Mouse (Mus musculus): ENCODE measurements around the gene Itga2. TPM values are rescaled to one million over a fixed set of nuclear protein-coding genes. Genes with fewer than 3 reads are reported as not detected.

The Itga2 gene
- polyA plus RNA-seq, 1 experiment from 2014 or later, result 0.68 TPM

DNA sequence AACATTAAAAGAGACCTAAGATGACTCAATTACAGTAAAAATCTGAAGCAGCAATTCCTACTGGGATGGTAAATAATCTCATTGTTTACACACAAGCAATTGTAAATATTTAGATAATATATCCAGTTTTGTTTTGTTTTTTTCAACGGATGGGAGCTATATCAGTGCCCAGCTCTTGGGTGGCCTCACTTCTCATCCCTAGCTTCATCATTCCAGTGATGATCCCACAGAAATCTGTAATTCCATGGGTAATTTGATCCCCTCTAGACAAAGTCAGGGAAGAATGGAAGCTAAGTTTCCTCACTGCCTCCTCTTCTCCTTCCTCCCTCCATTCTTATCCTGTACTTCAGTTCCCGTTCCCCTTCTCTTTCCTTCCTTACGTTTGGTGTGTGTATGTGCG lies 74.4 kb downstream of the Itga2 start:
- no peak overlapping the region for H3K4me2 ChIP-seq (ENCODE audit: low read depth, severe bottlenecking)
- no peaks in the 10 kb centered on the region for H3K9me3 ChIP-seq (ENCODE audit: control insufficient read depth, low read length)
- no peaks in the 10 kb centered on the region for H3K4me1 ChIP-seq (ENCODE audit: control insufficient read depth, insufficient read depth, low read length)
- WGBS, result 86% methylated on average over 4 of the region's 4 CpGs
- H3K4me3 ChIP-seq (ENCODE audit: low read depth, low read length), result no peak overlapping the region
- ATAC-seq (ENCODE audit: insufficient number of reproducible peaks, low FRiP score, low TSS enrichment, low read depth), result no peak
- no peak for DNase-seq (ENCODE audit: low spot score)
- no peaks in the 10 kb centered on the region for H3K36me3 ChIP-seq (ENCODE audit: control insufficient read depth, insufficient read depth, low read length)
- no peaks in the 10 kb centered on the region for H3K27me3 ChIP-seq (ENCODE audit: control insufficient read depth, insufficient read depth, low read length)
- no peak overlapping the region for H3K9ac ChIP-seq (ENCODE audit: low read length)
- H3K27ac ChIP-seq (replicated peaks; ENCODE audit: low read depth, low read length), result no peak overlapping the region

DNA sequence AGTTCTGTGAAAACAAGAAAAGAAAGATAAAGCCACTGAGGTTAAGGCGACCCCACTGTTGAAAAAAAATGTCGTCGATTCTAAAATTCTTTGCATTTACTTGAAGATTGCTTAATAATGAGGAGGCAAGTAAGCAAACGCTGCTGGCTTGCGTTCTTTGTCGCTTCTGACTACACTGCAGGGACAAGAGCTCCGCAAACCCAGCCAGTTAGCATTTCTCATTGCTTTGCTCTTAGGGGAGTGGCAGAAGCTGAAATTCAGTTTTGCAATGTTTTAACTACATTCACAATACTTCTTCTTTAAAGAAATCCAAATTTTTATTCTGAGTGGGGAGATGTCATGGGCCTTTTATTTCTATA lies 75.7 kb downstream of the Itga2 start:
- ATAC-seq (ENCODE audit: insufficient number of reproducible peaks, low FRiP score, low TSS enrichment, low read depth), result no peak
- H3K4me2 ChIP-seq (ENCODE audit: low read depth, severe bottlenecking), result no peak overlapping the region

GRCm38 (mm10) chr13:114855573-114856268 lies 76.2 kb downstream of the Itga2 start:
- Histone ChIP-seq H3K4me1 (ENCODE audit: control insufficient read depth, insufficient read depth, low read length) (no peaks in the 10 kb centered on the region), H3K4me2 (ENCODE audit: low read depth, severe bottlenecking) (no peak overlapping the region; the same call in 1 of the 2 replicates), H3K4me3 (ENCODE audit: low read depth, low read length) (no peak overlapping the region), H3K9ac (ENCODE audit: low read length) (no peak overlapping the region), H3K27me3 (ENCODE audit: control insufficient read depth, insufficient read depth, low read length) (no peaks in the 10 kb centered on the region), H3K36me3 (ENCODE audit: control insufficient read depth, insufficient read depth, low read length) (no peaks in the 10 kb centered on the region), H3K9me3 (ENCODE audit: control insufficient read depth, low read length) (no peaks in the 10 kb centered on the region), H3K27ac (replicated peaks; ENCODE audit: low read depth, low read length) (no peak overlapping the region)
- DNase-seq (ENCODE audit: low spot score) (peak; percentile 24), ATAC-seq (ENCODE audit: insufficient number of reproducible peaks, low FRiP score, low TSS enrichment, low read depth) (no peak)
- 31% methylated on average over 15 of the region's 15 CpGs for WGBS

More for the DNA sequence above, 75.7 kb downstream of the Itga2 start:
- H3K27ac ChIP-seq (replicated peaks; ENCODE audit: low read depth, low read length), result no peak overlapping the region
- no peaks in the 10 kb centered on the region for H3K9me3 ChIP-seq (ENCODE audit: control insufficient read depth, low read length)
- no peaks in the 10 kb centered on the region for H3K4me1 ChIP-seq (ENCODE audit: control insufficient read depth, insufficient read depth, low read length)
- H3K36me3 ChIP-seq (ENCODE audit: control insufficient read depth, insufficient read depth, low read length), result no peaks in the 10 kb centered on the region
- DNase-seq (ENCODE audit: low spot score), result no peak
- no peak overlapping the region for H3K4me3 ChIP-seq (ENCODE audit: low read depth, low read length)
- H3K9ac ChIP-seq (ENCODE audit: low read length), result no peak overlapping the region
- no peaks in the 10 kb centered on the region for H3K27me3 ChIP-seq (ENCODE audit: control insufficient read depth, insufficient read depth, low read length)
- 65% methylated on average over 7 of the region's 7 CpGs for WGBS

DNA sequence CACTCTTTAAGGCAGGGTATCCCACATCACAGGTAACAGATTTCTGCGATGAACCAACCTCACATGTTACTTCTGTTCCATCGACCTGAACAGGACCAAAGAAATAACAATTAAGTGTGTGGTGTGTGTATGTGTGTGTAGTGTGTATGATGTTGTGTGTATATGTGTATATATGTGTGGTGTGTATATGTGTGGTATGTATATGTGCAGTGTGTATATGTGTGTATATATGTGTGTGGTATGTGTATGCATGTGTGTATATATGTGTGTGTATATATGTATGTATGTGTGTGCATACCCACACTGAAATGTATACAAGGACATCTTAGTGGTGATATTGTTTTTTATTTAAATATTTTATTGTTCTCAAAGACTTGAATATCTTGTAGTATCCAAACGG lies 77.5 kb downstream of the Itga2 start:
- Histone ChIP-seq H3K4me2 (ENCODE audit: low read depth, severe bottlenecking) (no peak overlapping the region), H3K9ac (ENCODE audit: low read length) (no peak overlapping the region), H3K36me3 (ENCODE audit: control insufficient read depth, insufficient read depth, low read length) (no peaks in the 10 kb centered on the region), H3K4me1 (ENCODE audit: control insufficient read depth, insufficient read depth, low read length) (no peaks in the 10 kb centered on the region), H3K27ac (replicated peaks; ENCODE audit: low read depth, low read length) (no peak overlapping the region), H3K9me3 (ENCODE audit: control insufficient read depth, low read length) (no peaks in the 10 kb centered on the region), H3K27me3 (ENCODE audit: control insufficient read depth, insufficient read depth, low read length) (no peaks in the 10 kb centered on the region), H3K4me3 (ENCODE audit: low read depth, low read length) (no peak overlapping the region)
- WGBS, result 91% methylated on average over 3 of the region's 3 CpGs
- DNase-seq (ENCODE audit: low spot score) (no peak), ATAC-seq (ENCODE audit: insufficient number of reproducible peaks, low FRiP score, low TSS enrichment, low read depth) (no peak)

- ATAC-seq (ENCODE audit: insufficient number of reproducible peaks, low FRiP score, low TSS enrichment, low read depth), result no peak
- no peak overlapping the region for H3K27ac ChIP-seq (replicated peaks; ENCODE audit: low read depth, low read length)
- H3K4me2 ChIP-seq (ENCODE audit: low read depth, severe bottlenecking), result no peak overlapping the region
- H3K27me3 ChIP-seq (ENCODE audit: control insufficient read depth, insufficient read depth, low read length), result no peaks in the 10 kb centered on the region
- H3K9ac ChIP-seq (ENCODE audit: low read length), result no peak overlapping the region
- H3K36me3 ChIP-seq (ENCODE audit: control insufficient read depth, insufficient read depth, low read length), result no peaks in the 10 kb centered on the region
- WGBS, result 90% methylated on average over 6 of the region's 6 CpGs
- no peak for DNase-seq (ENCODE audit: low spot score)
- H3K4me1 ChIP-seq (ENCODE audit: control insufficient read depth, insufficient read depth, low read length), result no peaks in the 10 kb centered on the region
- H3K9me3 ChIP-seq (ENCODE audit: control insufficient read depth, low read length), result no peaks in the 10 kb centered on the region
- no peak overlapping the region for H3K4me3 ChIP-seq (ENCODE audit: low read depth, low read length)
Measured at GRCm38 (mm10) chr13:114854023-114854422, 77.9 kb downstream of the Itga2 start.

- no peak for DNase-seq (ENCODE audit: low spot score)
- 94% methylated on average over 2 of the region's 2 CpGs for WGBS
Measured at GRCm38 (mm10) chr13:114853152-114853551, 78.7 kb downstream of the Itga2 start.

GRCm38 (mm10) chr13:114852264-114853111 lies 79.4 kb downstream of the Itga2 start:
- H3K4me3 ChIP-seq (ENCODE audit: low read depth, low read length), result no peak overlapping the region
- H3K9ac ChIP-seq (ENCODE audit: low read length), result no peak overlapping the region
- WGBS, result 83% methylated on average over 6 of the region's 6 CpGs
- ATAC-seq (ENCODE audit: insufficient number of reproducible peaks, low FRiP score, low TSS enrichment, low read depth) (no peak), DNase-seq (ENCODE audit: low spot score) (no peak)
- H3K9me3 ChIP-seq (ENCODE audit: control insufficient read depth, low read length), result no peaks in the 10 kb centered on the region
- no peaks in the 10 kb centered on the region for H3K27me3 ChIP-seq (ENCODE audit: control insufficient read depth, insufficient read depth, low read length)
- no peak overlapping the region for H3K4me2 ChIP-seq (ENCODE audit: low read depth, severe bottlenecking)
- no peaks in the 10 kb centered on the region for H3K36me3 ChIP-seq (ENCODE audit: control insufficient read depth, insufficient read depth, low read length)
- no peak overlapping the region for H3K27ac ChIP-seq (replicated peaks; ENCODE audit: low read depth, low read length)
- H3K4me1 ChIP-seq (ENCODE audit: control insufficient read depth, insufficient read depth, low read length), result no peaks in the 10 kb centered on the region

More at GRCm38 (mm10) chr13:114853152-114853551, 78.7 kb downstream of the Itga2 start:
- no peaks in the 10 kb centered on the region for H3K4me1 ChIP-seq (ENCODE audit: control insufficient read depth, insufficient read depth, low read length)
- no peak for ATAC-seq (ENCODE audit: insufficient number of reproducible peaks, low FRiP score, low TSS enrichment, low read depth)
- H3K9me3 ChIP-seq (ENCODE audit: control insufficient read depth, low read length), result no peaks in the 10 kb centered on the region
- no peaks in the 10 kb centered on the region for H3K27me3 ChIP-seq (ENCODE audit: control insufficient read depth, insufficient read depth, low read length)
- H3K36me3 ChIP-seq (ENCODE audit: control insufficient read depth, insufficient read depth, low read length), result no peaks in the 10 kb centered on the region
- H3K4me3 ChIP-seq (ENCODE audit: low read depth, low read length), result no peak overlapping the region
- H3K27ac ChIP-seq (replicated peaks; ENCODE audit: low read depth, low read length), result no peak overlapping the region
- no peak overlapping the region for H3K4me2 ChIP-seq (ENCODE audit: low read depth, severe bottlenecking)
- no peak overlapping the region for H3K9ac ChIP-seq (ENCODE audit: low read length)

DNA sequence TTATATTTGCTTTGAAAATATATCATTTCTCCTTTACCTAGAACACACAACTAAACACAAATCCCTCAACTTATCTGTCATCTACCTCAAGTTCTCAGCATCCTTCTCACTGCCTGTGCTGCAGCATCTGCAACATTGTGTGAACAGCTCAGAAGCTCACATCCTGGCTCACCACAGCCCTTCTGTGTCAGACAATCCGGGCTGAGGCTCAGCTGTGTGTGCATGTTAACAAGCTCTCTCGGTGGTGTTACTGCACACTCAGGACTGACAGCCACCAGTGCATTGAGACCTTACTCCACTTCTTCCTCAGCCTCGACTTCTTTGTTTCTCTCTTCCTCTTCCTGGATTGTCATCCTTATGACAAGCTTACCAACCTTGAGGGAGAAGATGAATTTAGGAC lies 83.0 kb downstream of the Itga2 start:
- 80% methylated on average over 3 of the region's 3 CpGs for WGBS
- Histone ChIP-seq H3K4me3 (ENCODE audit: low read depth, low read length) (no peak overlapping the region), H3K9me3 (ENCODE audit: control insufficient read depth, low read length) (no peaks in the 10 kb centered on the region), H3K9ac (ENCODE audit: low read length) (no peak overlapping the region), H3K4me2 (ENCODE audit: low read depth, severe bottlenecking) (no peak overlapping the region), H3K27me3 (ENCODE audit: control insufficient read depth, insufficient read depth, low read length) (no peaks in the 10 kb centered on the region), H3K27ac (replicated peaks; ENCODE audit: low read depth, low read length) (no peak overlapping the region), H3K4me1 (ENCODE audit: control insufficient read depth, insufficient read depth, low read length) (no peaks in the 10 kb centered on the region), H3K36me3 (ENCODE audit: control insufficient read depth, insufficient read depth, low read length) (no peaks in the 10 kb centered on the region)
- DNase-seq (ENCODE audit: low spot score), result no peak
- no peak for ATAC-seq (ENCODE audit: insufficient number of reproducible peaks, low FRiP score, low TSS enrichment, low read depth)

Measured in limb, embryonic 11.5 days (tissue).